Mouse (Mus musculus) kidney, adult 8-10 months (tissue): ENCODE data around the gene Slc22a4.
"Not testable (repeated sequence)": the region's sequence is repeated elsewhere in the genome, so short reads cannot be mapped to it uniquely, and the experiment has no call there.

ENCODE experiments used
- DNase-seq, 2 experiments: peaks; one replicate each; pipeline ENCODE4 v3.0.0; 2022

The Slc22a4 gene

DNA sequence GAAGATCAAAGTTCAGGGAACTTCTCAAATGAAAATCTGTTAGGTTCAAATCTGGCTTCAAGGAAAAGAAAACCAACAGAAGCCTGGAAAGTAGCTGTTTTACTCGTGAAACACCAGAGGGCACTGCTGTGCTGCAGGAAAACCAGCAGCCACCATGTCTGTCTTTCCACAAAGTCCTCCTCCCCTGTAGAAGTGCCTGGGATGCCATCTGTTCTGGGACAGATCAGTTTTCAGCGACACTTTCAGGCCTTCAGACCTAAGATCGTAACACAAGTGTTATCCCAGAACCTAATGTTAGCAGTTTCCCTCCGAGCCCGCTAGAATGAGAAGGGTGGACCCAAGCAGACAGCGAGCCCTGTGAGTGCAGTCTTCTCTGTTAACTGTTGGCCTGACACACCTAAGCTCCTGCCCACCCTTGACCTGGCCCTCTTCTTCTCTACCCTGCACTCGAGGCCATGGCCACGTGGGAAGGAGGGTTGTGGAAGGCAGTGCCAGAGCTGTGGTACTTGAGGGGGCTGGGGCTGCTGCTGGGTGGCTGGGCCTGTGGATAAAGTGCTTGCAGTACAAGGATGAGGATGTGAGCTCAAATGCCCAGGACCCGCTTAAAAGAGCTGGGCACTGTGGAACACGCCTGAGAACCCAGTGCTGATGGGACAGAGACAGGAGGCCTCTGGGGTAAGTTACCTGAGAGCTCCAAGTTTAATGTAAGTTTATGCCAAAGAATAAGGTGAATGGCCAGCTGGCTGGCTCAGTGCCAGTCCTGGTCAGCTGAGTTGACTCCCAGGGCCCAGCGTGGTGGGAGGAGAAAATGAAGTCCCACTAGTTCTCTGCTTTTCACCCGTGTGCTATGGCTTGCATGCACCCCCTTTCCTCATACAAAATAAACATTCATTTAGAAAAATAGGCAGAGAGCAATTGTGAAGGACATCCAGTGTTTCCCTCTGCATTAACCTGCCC is 24.9 kb downstream of the Slc22a4 start:
- peak; percentile 68 to 73 for DNase-seq

DNA sequence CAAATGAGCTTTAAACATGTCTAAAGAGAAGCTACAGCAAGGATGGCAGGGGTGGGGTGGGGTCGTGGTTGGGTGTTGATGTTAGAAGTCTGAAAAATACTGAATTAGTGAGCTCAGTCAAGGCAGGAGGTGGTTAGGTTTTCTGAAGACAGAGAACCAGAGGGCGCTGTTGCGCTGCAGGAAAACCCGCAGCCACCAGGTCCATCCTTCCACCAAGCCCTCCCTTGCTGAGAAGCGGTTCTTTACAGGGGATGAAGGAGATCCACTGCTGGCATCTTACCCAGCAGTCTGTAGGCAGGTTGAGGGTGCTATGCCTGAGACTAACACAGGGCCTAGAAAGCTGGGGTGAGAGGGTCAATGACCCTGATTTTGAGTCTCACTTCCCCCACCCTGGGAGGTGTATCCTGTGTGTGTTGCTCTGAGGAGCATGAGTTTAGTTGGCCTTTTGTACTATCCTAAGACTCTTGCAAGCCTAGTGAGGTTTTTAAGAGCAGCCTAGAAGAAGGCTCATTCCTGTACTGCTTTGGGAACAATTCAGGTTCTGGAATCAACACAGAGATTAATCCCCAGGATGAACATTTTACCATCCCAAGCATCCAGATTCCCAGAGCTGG is 25.6 kb downstream of the Slc22a4 start:
- DNase-seq, result peak in 1 of 2 experiments; percentile 72

DNA sequence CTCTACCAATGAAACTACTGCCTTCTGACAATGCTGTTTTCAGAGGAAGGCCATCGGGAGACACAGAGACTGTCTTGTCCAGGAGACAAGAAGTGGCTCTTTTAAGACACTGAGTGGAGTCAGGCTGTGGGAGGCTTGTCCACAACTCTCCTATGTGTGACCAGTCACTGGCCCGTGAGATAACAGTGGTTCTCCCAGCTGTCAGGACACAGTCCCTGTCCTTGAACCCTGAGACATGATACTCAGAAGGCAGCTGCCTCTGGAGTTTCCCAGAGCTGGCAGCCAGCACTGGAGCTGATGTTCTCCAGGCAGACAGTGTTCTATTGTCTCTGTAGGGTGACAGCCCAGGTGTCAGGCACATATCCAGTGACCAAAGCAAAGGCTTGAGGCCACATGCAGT is 30.2 kb downstream of the Slc22a4 start:
- no peak for DNase-seq

DNA sequence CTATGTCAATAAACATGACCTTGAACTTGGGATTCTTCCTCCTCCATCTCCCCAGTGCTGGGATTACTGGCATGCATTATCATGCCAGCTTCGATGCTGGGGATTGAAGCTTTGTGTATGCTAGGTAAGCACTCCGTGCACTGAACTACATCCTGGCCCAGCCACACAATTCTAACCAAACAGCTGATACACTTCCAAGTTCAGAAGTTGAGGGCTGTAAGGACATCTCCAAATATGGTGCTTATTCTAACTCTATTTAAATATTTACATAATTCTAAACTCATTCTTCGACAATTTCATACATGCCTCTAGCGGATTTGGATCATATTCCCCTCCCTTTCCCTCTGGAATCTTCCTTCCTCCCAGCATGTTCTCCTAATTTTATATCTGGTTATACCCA is 35.6 kb downstream of the Slc22a4 start:
- no peak for DNase-seq

DNA sequence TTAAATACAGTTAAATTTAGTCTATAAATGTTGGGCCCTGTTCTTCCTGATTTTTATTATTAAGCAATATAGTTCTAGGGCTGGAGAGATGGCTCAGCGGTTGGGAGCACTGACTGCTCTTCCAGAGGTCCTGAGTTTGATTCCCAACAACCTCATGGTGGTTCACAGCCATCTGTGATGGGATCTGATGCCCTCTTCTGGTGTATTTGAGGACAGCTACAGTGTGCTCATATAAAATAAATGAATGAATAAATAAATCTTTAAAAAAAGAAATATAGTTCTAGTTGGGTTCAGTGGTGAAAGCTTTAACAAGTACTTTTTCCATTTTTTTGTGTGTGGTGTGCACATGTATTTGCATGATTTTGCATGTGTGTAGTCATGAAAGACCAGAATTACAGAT is 38.7 kb downstream of the Slc22a4 start:
- no peak for DNase-seq

DNA sequence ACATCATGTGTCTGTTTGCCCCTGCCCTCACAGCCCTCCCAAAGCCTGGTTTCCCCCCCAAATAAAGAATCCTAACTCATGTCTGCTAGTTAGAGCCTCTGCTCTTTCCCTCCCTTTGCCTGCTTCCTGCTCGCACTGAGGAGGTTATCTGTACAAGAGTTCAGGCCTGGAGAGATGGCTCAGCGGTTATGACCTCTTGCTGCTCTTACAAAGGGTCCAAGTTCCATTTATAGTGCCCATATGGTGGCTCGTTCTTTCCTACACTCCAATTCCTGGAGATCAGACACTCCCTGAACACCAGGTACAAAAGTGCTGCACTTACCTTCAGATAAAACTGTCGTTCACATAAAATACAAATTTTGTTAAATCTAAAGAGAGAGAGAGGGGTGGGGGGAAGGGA is 39.8 kb downstream of the Slc22a4 start:
- DNase-seq, result no peak

DNA sequence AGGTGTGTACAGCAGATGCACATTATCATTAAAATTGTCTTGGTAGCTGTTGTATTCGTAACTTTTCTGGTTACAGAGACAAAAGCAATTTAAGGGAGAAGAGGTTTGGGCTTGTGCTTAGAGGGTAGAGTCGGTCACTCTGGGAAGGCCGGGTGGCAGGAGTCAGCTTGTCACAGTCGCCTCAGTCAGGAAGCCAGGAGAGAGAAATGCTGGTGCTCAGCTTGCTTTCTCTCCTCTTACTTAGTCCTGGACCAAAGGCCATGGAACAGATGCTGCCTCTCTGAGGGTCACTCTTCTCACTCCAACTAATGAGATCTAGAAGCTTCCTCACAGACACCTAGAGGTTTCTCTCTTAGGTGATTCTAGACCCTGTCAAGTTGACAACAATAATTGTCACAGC is 46.5 kb downstream of the Slc22a4 start:
- no peak for DNase-seq

DNA sequence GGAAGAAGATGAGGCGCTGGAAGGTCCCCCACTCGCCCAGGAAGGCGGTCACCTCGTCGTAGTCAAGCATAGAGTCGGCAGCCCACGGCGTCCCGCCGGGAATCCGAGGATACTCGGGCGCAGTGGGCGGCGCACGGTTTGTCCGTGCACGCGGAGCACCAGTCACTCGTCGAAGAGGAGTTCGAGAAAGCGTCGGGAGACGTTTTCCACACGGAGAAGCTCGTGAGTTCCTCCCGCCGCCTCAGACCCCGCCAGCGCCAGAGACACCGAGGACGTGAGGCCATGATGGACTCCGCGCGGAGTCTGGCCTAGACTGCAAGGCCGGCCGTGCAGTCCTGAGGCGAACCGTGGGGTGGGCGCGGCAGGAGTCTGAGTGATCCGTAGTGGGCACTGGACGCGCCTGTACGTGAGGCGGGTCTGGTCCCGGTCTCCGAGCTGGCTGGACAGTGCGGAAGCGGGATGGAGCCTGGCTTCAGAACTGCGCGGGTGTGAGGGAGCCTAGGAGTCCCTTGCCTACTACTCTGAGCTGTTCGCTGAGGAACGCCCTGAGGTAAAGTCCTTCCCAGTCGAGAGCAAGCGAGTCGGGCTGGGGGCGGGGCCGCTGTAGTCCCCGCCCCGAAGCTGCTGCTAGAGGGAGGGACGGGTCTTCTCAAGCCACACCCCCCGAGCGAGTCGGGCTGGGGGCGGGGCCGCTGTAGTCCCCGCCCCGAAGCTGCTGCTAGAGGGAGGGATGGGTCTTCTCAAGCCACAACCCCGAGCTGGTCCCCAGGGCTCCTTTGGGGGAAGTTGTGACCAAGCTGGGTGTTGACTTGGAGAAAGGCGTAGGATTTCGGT is 47.9 kb downstream of the Slc22a4 start, which contains the start of gene Slc22a21:
Gene Slc22a21, minus strand, starts transcription at position 545 of the 834 bp plus-strand sequence.
- DNase-seq, result peak; percentile 79 to 84

DNA sequence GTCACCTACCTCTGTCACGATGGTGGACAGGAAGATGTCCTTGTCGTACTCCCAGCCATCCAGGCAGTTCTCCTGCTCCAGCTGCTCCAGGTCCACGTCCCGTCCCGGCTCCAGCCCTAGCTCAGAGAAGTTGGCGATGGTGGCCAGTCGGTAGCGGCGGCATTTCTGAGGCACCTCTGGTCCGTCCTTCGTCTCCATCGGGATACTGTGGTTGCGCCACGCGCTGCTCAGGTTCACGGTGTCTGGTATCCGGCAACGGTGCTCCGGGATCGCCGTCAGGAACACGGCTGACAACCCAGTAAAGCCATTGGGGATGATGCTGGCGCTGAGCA is 48.5 kb downstream of the Slc22a4 start:
- DNase-seq, result not testable (repeated sequence)

DNA sequence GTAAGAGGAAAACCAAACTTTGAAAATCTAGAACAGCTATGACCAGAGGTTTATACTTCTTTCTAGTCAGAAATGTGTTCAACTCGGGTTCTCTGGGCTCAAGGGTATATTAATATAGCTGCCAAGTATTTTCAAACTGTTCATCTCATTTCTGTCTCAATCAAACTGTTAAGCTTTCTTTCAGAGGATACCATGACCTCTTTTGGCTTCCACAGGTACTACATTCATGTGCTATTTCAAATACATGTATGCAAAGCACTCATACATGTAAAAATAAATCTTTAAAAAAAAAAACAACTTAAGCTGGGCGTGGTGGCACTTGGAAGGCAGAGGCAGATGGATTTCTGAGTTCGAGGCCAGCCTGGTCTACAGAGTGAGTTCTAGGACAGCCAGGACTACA is 50.2 kb downstream of the Slc22a4 start:
- DNase-seq, result no peak

DNA sequence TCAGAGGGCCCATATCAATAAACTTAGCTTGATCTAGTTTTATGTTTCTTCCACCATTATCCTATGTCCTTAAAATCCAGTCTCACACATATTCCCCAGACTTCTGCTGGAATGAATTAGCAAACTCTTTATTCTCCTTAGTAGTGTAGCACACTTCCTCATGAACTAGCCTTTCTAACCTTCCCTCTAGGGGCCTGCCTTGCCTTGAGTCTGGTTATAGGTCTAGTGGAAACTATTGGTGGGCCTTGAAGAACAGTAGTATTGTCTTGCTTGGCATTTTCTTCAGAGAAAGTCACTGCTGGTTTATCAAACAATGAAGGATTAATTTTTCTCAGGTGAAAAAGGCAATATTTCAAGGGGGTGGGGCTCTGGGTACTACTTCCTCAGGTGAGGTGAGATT is 52.3 kb downstream of the Slc22a4 start:
- DNase-seq, result no peak

DNA sequence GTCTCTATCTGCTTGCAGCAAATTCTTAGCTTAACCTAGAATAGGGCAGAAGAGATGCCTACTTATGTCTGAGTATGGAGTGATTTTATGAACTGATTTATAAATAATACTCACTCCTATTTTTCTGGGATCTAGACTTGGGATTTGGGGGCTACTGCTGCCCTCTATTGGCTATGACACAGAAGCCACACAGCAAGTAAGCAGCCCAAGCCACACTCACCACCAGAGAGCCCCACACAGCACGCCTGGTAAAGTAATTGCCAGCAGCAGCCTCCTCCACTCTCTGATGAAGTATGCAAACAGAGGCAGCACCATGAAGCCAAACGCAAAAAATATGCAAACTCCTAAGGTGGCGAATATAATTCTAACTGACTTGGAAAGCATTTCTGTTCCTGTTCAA is 68.9 kb downstream of the Slc22a4 start:
- peak; percentile 26 to 29 for DNase-seq

DNA sequence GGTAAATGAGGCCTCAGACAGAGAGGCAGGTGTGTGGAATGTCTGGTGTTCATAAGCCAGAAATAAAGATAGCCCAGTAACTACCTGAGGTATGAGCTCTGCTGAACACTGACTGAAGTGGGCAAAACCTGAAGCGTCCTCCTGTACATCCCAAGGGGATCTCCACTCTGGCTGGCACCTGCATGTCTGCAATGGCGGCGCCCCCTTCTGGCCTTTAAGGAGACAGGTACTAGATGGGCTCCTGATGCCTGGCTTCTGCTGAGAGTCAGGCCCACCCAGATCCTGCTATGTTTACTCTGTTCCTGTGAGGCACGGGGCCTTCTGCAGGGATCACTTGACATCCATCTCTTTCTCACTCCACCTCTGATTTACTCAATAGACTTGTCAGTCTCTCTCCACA is 69.7 kb downstream of the Slc22a4 start:
- DNase-seq, result peak; percentile 15 to 29

DNA sequence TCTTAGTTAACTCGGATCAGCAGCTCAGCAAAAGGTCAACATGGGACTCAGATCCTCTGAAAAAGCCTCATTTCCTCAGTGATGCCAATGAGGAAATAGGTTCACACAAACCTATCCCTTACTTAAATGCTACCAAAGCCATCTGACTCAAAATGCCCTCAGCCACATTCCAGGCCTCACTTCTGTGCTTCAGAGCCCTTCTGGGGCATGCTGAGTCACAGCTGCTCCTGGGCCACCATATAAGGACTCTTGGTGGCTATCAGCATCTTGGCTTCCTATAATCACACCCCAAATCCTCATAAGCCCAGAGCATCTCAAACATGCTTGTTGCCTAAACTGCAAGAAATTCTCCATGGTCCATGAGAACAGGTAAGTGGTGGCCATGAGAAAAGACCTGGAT is 71.3 kb downstream of the Slc22a4 start:
- DNase-seq, result no peak

DNA sequence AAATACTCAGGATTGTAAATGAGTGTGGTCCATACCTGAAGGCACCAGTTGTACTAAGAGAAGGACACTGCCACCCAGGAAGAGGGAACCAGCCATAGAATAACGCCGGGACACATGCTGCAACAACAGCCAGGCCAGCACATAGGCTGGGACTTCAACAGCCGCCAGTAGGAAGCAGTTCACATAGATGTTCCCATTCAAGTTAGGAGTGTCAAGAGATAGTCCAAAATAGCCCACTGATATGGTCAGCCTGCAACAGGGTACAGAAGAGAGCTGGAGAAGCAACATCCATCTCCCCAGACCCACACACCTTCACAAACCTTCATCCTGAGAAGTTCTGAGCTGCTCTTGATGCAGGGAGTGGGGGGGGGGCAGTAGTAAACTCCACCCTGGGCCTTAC is 73.2 kb downstream of the Slc22a4 start:
- no peak for DNase-seq

DNA sequence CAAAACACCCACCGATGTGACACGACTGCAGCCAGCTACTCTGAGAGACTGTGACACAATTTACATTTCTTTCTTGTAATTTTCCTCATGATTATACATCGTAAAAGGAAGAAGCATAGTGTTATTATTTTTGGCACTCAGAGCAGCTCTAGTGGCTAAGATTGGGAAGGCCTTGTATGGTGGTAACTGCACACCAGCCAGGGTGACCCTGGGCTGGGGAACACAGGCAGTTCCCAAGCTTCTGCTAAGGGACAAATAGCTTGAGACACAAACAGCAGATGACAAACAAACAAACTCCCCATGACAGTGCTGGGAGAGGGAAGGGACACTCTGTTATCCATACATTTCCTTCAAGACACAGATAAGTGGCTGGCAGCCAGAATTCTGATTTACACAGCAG is 77.8 kb downstream of the Slc22a4 start:
- not testable (repeated sequence) for DNase-seq
